Mouse (Mus musculus): ENCODE measurements around the gene Defa25.
"Not testable (repeated sequence)": the region's sequence is repeated elsewhere in the genome, so short reads cannot be mapped to it uniquely, and the experiment has no call there.

Defa25 gene

DNA sequence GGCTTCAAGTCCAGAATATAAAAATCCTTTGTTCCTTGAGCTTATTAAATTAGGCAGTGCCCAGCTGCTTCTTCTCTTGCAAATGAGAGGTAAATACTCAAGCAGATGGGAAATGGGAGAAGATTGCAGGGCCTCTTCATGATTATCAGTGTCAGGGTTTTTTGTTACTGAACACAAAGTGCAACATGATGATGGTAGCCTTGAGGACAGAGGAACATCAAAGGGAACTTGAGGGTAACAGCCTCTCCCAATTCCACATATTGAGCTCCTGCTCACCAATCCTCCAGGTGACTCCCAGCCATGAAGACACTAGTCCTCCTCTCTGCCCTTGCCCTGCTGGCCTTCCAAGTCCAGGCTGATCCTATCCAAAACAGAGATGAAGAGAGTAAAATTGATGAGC is at the start of gene Defa25:
Gene Defa25 (plus strand): TSS at position 301 of the 400 bp plus-strand sequence.
- DNase-seq (ENCODE audit: low spot score): not testable (repeated sequence)

- not testable (repeated sequence) for DNase-seq (ENCODE audit: low spot score)
Measured at GRCm38 (mm10) chr8:21054747-21055146, 29.5 kb upstream of the Defa25 start, which contains the start of gene Defa23. Defa23 (plus strand) TSS chr8:21055047.

GRCm38 (mm10) chr8:21064738-21065137 is 19.5 kb upstream of the Defa25 start, which contains the start of gene Defa35:
Defa35 (plus strand) TSS chr8:21065038.
- DNase-seq (ENCODE audit: low spot score): not testable (repeated sequence)

GRCm38 (mm10) chr8:21093106-21093505 is 8.9 kb downstream of the Defa25 start:
- peak; percentile 2 for DNase-seq (ENCODE audit: low spot score)

DNA sequence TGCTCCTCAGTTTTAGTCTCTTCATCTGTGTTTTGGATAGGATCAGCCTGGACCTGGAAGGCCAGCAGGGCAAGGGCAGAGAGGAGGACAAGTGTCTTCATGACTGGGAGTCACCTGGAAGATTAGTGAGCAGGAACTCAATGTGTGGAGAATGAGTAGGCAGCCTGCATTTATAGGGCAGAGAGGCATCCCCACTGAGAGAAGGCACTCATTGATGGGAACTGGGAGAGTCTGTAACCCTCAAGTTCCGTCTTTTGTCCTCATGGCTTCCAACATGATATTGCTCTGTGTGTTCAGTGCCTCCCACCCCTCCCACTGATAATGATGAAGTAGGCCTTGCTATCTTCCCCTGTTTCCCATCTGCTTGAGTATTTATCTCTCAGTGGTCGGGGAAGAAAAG is 11.7 kb downstream of the Defa25 start, which contains the start of gene Gm14851:
Gene Gm14851 (minus strand): TSS at position 101 of the 400 bp plus-strand sequence.
- not testable (repeated sequence) for DNase-seq (ENCODE audit: low spot score)

DNA sequence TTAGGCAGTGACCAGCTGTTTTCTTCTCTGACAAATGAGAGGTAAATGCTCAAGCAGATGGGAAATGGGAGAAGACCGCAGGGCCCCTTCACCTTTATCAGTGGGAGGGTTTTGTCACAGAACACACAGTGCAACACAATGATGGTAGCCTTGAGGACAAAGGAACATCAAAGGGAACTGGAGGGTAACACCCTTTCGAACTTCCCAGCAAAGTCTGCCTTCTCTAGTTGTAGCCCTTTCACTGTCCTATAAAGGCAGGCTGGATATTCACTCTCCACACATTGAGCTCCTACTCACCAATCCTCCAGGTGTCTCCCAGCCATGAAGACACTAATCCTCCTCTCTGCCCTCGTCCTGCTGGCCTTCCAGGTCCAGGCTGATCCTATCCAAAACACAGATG is 50.1 kb downstream of the Defa25 start, which contains the start of gene Defa30:
Gene Defa30 (plus strand): TSS at position 301 of the 400 bp plus-strand sequence.
- DNase-seq (ENCODE audit: low spot score): not testable (repeated sequence)

Measured in layer of hippocampus, adult 11-12 months (tissue).